Mouse (Mus musculus): Measurements from ENCODE around the gene Abhd12. TPM values are rescaled to one million over a fixed set of nuclear protein-coding genes. Genes with fewer than 3 reads are reported as not detected.

The Abhd12 gene
- polyA plus RNA-seq, 1 experiment from 2014 or later: 78.9 TPM

GRCm38 (mm10) chr2:150877561-150877960 lies 27.0 kb downstream of the Abhd12 start:
- Histone ChIP-seq H3K9me3 (replicated peaks) (no peaks in the 10 kb centered on the region), H3K27me3 (no peaks in the 10 kb centered on the region), H3K4me2 (replicated peaks) (no peak overlapping the region), H3K4me1 (no peaks in the 10 kb centered on the region), H3K36me3 (no peaks in the 10 kb centered on the region), H3K9ac (no peak overlapping the region), H3K27ac (replicated peaks) (no peak overlapping the region), H3K4me3 (replicated peaks) (no peak overlapping the region)
- ATAC-seq (ENCODE audit: insufficient number of reproducible peaks, low FRiP score, low TSS enrichment, low read depth): no peak
- 88% methylated on average over 4 of the region's 4 CpGs for WGBS

GRCm38 (mm10) chr2:150875226-150875625 lies 29.3 kb downstream of the Abhd12 start:
- 95% methylated on average over 1 of the region's 1 CpGs for WGBS
- H3K9ac ChIP-seq: no peak overlapping the region
- no peaks in the 10 kb centered on the region for H3K9me3 ChIP-seq (replicated peaks)
- no peaks in the 10 kb centered on the region for H3K4me1 ChIP-seq
- no peaks in the 10 kb centered on the region for H3K27me3 ChIP-seq
- no peak overlapping the region for H3K27ac ChIP-seq (replicated peaks)
- H3K36me3 ChIP-seq: no peaks in the 10 kb centered on the region
- no peak overlapping the region for H3K4me3 ChIP-seq (replicated peaks)
- ATAC-seq (ENCODE audit: insufficient number of reproducible peaks, low FRiP score, low TSS enrichment, low read depth): no peak
- H3K4me2 ChIP-seq (replicated peaks): no peak overlapping the region

DNA sequence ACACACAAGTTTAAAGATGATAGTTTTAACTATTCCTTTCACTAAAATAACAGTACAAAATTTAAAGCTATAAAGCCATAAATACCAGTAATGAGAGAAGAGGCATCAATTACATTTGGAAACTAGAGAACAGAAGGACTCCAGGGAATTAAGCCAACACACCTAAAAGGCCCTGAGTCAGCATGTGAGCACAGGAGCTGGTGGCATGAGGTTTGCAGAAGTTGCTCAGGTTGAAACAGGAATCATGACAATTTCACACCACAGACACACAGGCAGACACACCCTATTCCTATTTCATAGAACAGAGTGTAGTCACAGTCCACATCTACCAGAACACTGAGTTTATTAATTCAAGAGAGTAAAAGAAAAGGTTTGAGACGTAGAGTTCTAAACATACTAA lies 30.0 kb downstream of the Abhd12 start:
- 85% methylated on average over 1 of the region's 1 CpGs for WGBS
- no peaks in the 10 kb centered on the region for H3K36me3 ChIP-seq
- H3K9me3 ChIP-seq (replicated peaks): no peaks in the 10 kb centered on the region
- no peak overlapping the region for H3K4me2 ChIP-seq (replicated peaks)
- H3K27me3 ChIP-seq: no peaks in the 10 kb centered on the region
- H3K4me3 ChIP-seq (replicated peaks): no peak overlapping the region
- no peaks in the 10 kb centered on the region for H3K4me1 ChIP-seq
- no peak overlapping the region for H3K27ac ChIP-seq (replicated peaks)
- H3K9ac ChIP-seq: no peak overlapping the region
- ATAC-seq (ENCODE audit: insufficient number of reproducible peaks, low FRiP score, low TSS enrichment, low read depth): no peak

DNA sequence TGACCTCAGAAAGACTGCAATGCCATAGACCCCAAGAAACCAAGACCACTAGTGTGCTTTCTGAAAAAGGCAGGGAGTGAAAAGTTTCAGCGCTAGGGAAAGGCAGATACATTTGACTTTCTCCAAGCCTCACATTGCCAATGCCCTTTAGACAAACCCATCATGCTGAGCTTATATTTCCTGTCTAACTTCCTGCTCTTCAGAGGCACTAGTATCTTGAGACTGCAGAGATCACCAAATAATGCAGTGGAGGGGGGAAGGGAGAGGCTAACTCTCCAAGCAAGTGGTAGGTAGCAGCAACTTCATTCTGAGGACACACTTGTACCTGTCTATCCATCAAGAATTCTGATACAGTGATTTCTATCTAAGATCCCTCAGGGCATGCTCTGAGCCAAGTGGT lies 35.1 kb downstream of the Abhd12 start:
- Histone ChIP-seq H3K9me3 (replicated peaks) (0 out of 2 replicates have a peak, but pooled peaks cover 4% of the 10 kb centered on the region), H3K27me3 (no peaks in the 10 kb centered on the region), H3K4me2 (replicated peaks) (no peak overlapping the region), H3K4me1 (no peaks in the 10 kb centered on the region), H3K36me3 (no peaks in the 10 kb centered on the region), H3K9ac (no peak overlapping the region), H3K4me3 (replicated peaks) (no peak overlapping the region), H3K27ac (replicated peaks) (no peak overlapping the region)
- no peak for ATAC-seq (ENCODE audit: insufficient number of reproducible peaks, low FRiP score, low TSS enrichment, low read depth)
- WGBS: 88% methylated on average over 1 of the region's 1 CpGs

DNA sequence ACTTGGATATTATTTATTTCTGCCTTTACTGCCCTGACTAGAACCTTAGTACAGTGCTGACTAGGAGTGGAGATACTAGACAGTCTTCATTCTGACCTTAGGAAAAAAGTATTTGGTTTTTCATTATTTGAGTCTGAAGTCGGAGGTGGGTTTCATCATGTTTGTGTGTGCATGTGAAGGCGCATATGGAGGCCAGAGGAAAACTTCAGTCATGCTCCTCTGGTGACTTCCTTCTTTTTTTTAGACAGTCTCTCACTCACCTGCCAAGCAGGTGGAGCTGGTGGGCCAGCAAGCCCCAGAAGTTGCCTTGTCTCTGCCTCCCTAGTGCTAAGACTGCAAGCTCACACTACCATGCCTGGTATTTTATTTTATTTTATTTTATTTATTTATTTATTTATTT lies 37.5 kb downstream of the Abhd12 start:
- Histone ChIP-seq H3K4me2 (replicated peaks) (no peak overlapping the region), H3K36me3 (no peaks in the 10 kb centered on the region), H3K9me3 (replicated peaks) (0 out of 2 replicates have a peak, but pooled peaks cover 4% of the 10 kb centered on the region), H3K27me3 (no peaks in the 10 kb centered on the region), H3K27ac (replicated peaks) (no peak overlapping the region), H3K4me3 (replicated peaks) (no peak overlapping the region), H3K4me1 (no peaks in the 10 kb centered on the region), H3K9ac (no peak overlapping the region)
- ATAC-seq (ENCODE audit: insufficient number of reproducible peaks, low FRiP score, low TSS enrichment, low read depth): no peak
- WGBS: 96% methylated on average over 2 of the region's 2 CpGs

DNA sequence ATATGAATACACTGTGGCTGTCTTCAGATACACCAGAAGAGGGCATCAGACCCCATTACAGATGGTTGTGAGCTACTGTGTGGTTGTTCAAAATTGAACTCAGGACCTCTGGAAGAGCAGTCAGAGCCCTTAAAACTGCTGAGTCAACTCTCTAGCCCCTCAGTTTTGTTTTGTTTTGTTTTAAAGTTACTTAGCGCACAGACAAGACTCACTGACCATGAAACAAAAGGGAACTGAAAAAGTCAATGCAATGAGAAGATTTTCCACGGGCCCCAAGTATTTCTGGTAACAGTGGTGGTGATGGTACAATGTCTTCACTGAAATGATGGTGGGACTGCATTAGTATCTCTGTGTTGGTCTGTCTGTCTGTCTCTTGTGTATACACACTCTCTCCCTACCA lies 43.4 kb downstream of the Abhd12 start:
- Histone ChIP-seq H3K4me3 (replicated peaks) (no peak overlapping the region), H3K27ac (replicated peaks) (no peak overlapping the region), H3K9me3 (replicated peaks) (0 out of 2 replicates have a peak, but pooled peaks cover 4% of the 10 kb centered on the region), H3K4me1 (no peaks in the 10 kb centered on the region), H3K27me3 (no peaks in the 10 kb centered on the region), H3K9ac (no peak overlapping the region), H3K36me3 (no peaks in the 10 kb centered on the region), H3K4me2 (replicated peaks) (no peak overlapping the region)
- ATAC-seq (ENCODE audit: insufficient number of reproducible peaks, low FRiP score, low TSS enrichment, low read depth): no peak
- 90% methylated on average over 2 of the region's 2 CpGs for WGBS

DNA sequence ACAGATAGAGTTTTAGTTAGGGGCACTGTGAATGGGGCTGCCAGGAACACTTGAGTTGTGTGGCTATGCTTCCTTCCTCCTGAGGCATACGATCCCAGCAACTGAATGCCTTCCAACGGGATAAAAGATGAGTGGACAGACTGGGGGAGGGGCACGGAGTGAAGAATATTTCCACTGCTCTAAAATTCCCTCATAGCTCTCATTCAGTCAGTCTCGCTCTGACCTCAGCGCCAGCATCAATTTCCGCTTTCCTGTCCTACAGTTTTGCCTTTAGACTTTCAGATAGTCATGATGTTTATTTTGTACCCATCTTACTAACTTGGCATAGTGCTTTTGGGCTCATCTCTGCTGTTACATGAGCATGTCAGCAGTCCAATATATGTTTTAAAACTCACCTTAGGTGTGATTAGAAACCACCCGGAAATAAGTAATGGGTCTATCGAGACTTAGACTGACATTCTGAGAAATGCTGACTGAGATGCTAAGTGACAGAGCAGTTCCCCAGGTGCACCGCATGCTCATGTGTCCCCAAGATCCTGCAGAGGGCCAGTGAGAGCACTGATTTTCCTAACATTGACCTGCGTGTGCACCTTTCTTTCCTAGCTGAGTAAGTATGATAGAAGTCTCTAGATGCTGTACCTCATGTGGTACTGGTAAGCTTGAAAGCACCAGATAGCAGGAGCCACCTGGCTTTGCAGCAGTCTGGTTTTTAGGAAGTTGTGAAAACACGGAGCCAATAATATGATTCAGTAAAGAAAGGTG lies 44.7 kb downstream of the Abhd12 start:
- Histone ChIP-seq H3K4me2 (replicated peaks) (no peak overlapping the region), H3K36me3 (0 out of 2 replicates have a peak, but pooled peaks cover 3% of the 10 kb centered on the region), H3K4me1 (no peaks in the 10 kb centered on the region), H3K9ac (no peak overlapping the region), H3K9me3 (replicated peaks) (no peaks in the 10 kb centered on the region), H3K27me3 (no peaks in the 10 kb centered on the region), H3K4me3 (replicated peaks) (no peak overlapping the region), H3K27ac (replicated peaks) (no peak overlapping the region)
- 75% methylated on average over 11 of the region's 11 CpGs for WGBS
- no peak for ATAC-seq (ENCODE audit: insufficient number of reproducible peaks, low FRiP score, low TSS enrichment, low read depth)

- Histone ChIP-seq H3K9ac (no peak overlapping the region), H3K27ac (replicated peaks) (no peak overlapping the region; the same call in 1 of the 2 replicates), H3K9me3 (replicated peaks) (no peaks in the 10 kb centered on the region), H3K36me3 (0 out of 2 replicates have a peak, but pooled peaks cover 3% of the 10 kb centered on the region), H3K4me2 (replicated peaks) (no peak overlapping the region), H3K4me1 (no peaks in the 10 kb centered on the region), H3K27me3 (no peaks in the 10 kb centered on the region), H3K4me3 (replicated peaks) (no peak overlapping the region)
- whole genome bisulfite sequencing: 72% methylated on average over 9 of the region's 9 CpGs
- ATAC-seq (ENCODE audit: insufficient number of reproducible peaks, low FRiP score, low TSS enrichment, low read depth): no peak
These were observed 45.6 kb downstream of the Abhd12 start for GRCm38 (mm10) chr2:150858724-150859487.

- Histone ChIP-seq H3K4me2 (replicated peaks) (no peak overlapping the region), H3K4me1 (no peaks in the 10 kb centered on the region), H3K9me3 (replicated peaks) (no peaks in the 10 kb centered on the region), H3K27ac (replicated peaks) (no peak overlapping the region), H3K27me3 (no peaks in the 10 kb centered on the region), H3K4me3 (replicated peaks) (no peak overlapping the region), H3K9ac (no peak overlapping the region), H3K36me3 (0 out of 2 replicates have a peak, but pooled peaks cover 3% of the 10 kb centered on the region)
- ATAC-seq (ENCODE audit: insufficient number of reproducible peaks, low FRiP score, low TSS enrichment, low read depth): no peak; the same call in 1 of the 2 replicates
These were observed 49.4 kb downstream of the Abhd12 start for GRCm38 (mm10) chr2:150855186-150855585.

DNA sequence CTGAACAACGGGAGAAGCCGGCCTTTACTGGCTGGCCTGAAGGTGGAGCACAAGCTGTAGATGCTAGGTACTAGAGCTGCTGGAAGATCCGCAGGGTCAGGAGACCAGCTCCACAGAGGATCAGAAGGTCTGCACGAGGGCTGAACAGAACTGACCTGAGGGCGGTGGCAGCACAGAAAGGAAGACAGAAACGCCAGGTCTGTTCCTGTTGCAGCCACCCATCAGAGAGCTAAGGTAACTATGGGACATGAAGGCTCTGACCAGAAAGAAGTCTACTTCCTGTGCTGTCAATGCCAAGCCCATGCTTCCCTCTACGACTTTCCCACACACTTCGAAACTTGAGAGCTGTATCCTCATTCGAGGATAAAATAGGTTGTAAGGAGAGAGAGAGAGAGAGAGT lies 53.3 kb downstream of the Abhd12 start:
- no peaks in the 10 kb centered on the region for H3K27me3 ChIP-seq
- H3K4me3 ChIP-seq (replicated peaks): no peak overlapping the region
- H3K9ac ChIP-seq: no peak overlapping the region
- H3K36me3 ChIP-seq: 0 out of 2 replicates have a peak, but pooled peaks cover 3% of the 10 kb centered on the region
- 69% methylated on average over 9 of the region's 9 CpGs for WGBS
- H3K4me1 ChIP-seq: no peaks in the 10 kb centered on the region
- no peak overlapping the region for H3K4me2 ChIP-seq (replicated peaks)
- no peaks in the 10 kb centered on the region for H3K9me3 ChIP-seq (replicated peaks)
- H3K27ac ChIP-seq (replicated peaks): no peak overlapping the region
- no peak for ATAC-seq (ENCODE audit: insufficient number of reproducible peaks, low FRiP score, low TSS enrichment, low read depth)

DNA sequence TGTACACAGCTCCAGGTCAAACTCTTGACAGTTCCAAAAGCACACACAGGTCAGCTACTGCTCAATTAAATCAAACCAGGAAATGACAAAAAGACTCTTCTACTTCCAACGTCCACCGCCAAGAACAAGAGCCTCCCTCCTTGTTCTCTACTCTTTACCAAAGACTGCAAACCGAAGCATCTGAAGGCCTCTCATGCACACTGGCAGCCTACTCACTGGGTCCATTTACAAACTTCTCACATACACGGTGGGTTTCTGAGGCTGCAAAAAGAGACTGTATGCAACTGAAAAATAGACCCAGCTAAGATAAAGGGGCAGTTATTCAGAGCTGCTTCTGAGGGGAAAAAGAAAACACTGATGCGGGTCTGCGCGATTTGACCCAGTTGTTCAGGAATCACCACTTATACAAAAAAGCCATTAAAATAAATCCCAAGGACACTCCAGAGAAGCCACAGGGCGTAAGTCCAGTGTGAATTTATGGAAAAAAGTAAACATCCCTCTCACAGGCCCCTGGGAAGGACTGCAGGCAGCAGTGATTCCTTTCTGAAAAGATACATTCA lies 57.0 kb downstream of the Abhd12 start:
- no peaks in the 10 kb centered on the region for H3K27me3 ChIP-seq
- H3K4me1 ChIP-seq: no peaks in the 10 kb centered on the region
- no peak overlapping the region for H3K4me3 ChIP-seq (replicated peaks)
- H3K27ac ChIP-seq (replicated peaks): no peak overlapping the region
- 84% methylated on average over 8 of the region's 8 CpGs for WGBS
- H3K36me3 ChIP-seq: peaks cover 4% of the 10 kb centered on the region; the same call in 1 of the 2 replicates
- no peaks in the 10 kb centered on the region for H3K9me3 ChIP-seq (replicated peaks)
- no peak overlapping the region for H3K9ac ChIP-seq
- no peak overlapping the region for H3K4me2 ChIP-seq (replicated peaks)
- ATAC-seq (ENCODE audit: insufficient number of reproducible peaks, low FRiP score, low TSS enrichment, low read depth): no peak
